Mouse (Mus musculus) heart, embryonic 12.5 days (tissue): ENCODE measurements around the gene Zfp715. TPM values are rescaled to one million over a fixed set of nuclear protein-coding genes. Genes with fewer than 3 reads are reported as not detected.
"Not testable (repeated sequence)": the region's sequence is repeated elsewhere in the genome, so short reads cannot be mapped to it uniquely, and the experiment has no call there.

Source experiments
- ATAC-seq: fragments of 200-750 bp; cut with Nextera tagmentation; 2 replicates; pipeline ENCODE4 v1.8.0; 2017; ENCODE audit warnings: moderate TSS enrichment, moderate library complexity; ENCODE audit not compliant: insufficient number of reproducible peaks, low FRiP score
- H3K27ac ChIP-seq: fragments of 300-500 bp; sonication (generic); 2 replicates; pipeline ENCODE4 v1.5.1; 2016; ENCODE audit warnings: mild to moderate bottlenecking, moderate library complexity; ENCODE audit not compliant: poor library complexity, severe bottlenecking
- H3K27me3 ChIP-seq: fragments of 300-500 bp; sonication (generic); replicated peaks from 2 replicates; pipeline ENCODE4 v1.6.1; 2016; ENCODE audit warnings: mild to moderate bottlenecking, moderate library complexity
- H3K36me3 ChIP-seq: fragments of 300-500 bp; sonication (generic); 2 replicates; pipeline ENCODE4 v1.6.1; 2016; ENCODE audit warnings: mild to moderate bottlenecking, moderate library complexity
- H3K4me1 ChIP-seq: fragments of 300-500 bp; sonication (generic); replicated peaks from 2 replicates; pipeline ENCODE4 v1.6.1; 2016; ENCODE audit warnings: mild to moderate bottlenecking
- H3K4me2 ChIP-seq: fragments of 300-500 bp; sonication (generic); 2 replicates; pipeline ENCODE4 v1.6.1; 2016; ENCODE audit warnings: mild to moderate bottlenecking, moderate library complexity
- H3K4me3 ChIP-seq: fragments of 300-500 bp; sonication (generic); 2 replicates; pipeline ENCODE4 v1.5.1; 2016; ENCODE audit warnings: mild to moderate bottlenecking
- H3K9ac ChIP-seq: fragments of 300-500 bp; sonication (generic); 2 replicates; pipeline ENCODE4 v1.6.1; 2016; ENCODE audit warnings: mild to moderate bottlenecking, moderate library complexity
- H3K9me3 ChIP-seq: fragments of 300-500 bp; sonication (generic); replicated peaks from 2 replicates; pipeline ENCODE4 v1.6.1; 2016; ENCODE audit warnings: mild to moderate bottlenecking, moderate library complexity
- WGBS: fragments of 180-500 bp; shearing (Covaris S2); methylation state at CpG from one replicate; pipeline ENCODE4 v1.1.7; 2016; 5-methylcytosine and 5-hydroxymethylcytosine counted together
- polyA plus RNA-seq: library from polyadenylated mRNA; unstranded; fragments of >200 nt; fragmentation: Nextera tagmentation; extraction: Ambion mirVana; gene quantifications from 2 replicates; pipeline ENCODE4 v1.2.1, GENCODE M21; 2016

Gene Zfp715
- 10.6 and 11.3 TPM in 2 replicates for polyA plus RNA-seq

DNA sequence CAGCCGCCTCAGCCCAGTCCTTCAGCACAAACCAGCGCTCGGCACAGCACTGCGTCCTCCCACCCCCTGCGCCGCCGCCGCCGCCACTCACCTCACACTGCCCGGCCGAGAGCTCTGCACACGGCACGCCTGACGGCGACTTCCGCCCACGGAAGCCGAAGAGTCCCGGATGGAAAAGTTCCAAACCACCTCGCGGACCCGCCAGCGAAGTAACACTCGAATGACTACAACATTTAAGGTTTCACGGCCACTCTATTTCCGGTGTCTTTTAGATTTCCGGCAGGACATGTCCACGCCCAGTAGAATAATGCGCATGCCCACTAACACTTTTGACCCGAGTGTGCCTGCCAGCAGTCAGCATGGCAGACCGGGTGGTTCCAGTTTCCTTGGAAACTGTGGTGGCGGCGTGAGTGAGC lies at the start of gene Zfp715:
Gene Zfp715 (minus strand): TSS at position 282 of the 416 bp plus-strand sequence.
- Histone ChIP-seq H3K9ac (peak within 1 kb of the TSS; percentile 88), H3K4me2 (peak within 1 kb of the TSS; percentile 89), H3K27ac (peak within 1 kb of the TSS; percentile 86), H3K4me3 (peak within 1 kb of the TSS; percentile 79), H3K9me3 (no peaks in the 10 kb centered on the region), H3K36me3 (peaks cover 27% of the 10 kb centered on the region), H3K4me1 (peaks cover 27% of the 10 kb centered on the region), H3K27me3 (no peaks in the 10 kb centered on the region)
- WGBS, result 0% methylated on average over 33 of the region's 33 CpGs
- peak; percentile 92 for ATAC-seq

DNA sequence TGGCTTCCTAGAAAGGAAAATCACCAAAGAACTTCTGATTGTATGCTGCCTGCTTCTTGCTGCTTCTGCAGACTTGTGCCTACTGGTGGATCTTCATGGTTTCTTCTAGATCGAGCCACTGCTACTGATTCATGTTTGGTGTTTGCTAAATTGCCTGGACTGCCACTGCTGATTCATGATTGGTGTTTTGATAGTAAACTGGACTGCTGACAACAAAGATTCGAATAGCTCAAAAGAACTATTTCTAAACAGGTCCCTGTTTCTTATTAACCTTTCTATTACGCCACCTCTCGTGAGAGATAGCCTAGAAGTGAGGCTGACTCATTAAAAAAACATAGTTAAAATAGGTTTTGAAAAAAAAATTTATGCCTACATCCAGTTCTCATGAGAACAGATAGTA lies 48.9 kb upstream of the Zfp715 start:
- WGBS, result 59% methylated on average over 4 of the region's 4 CpGs
- H3K27ac ChIP-seq, result no peak overlapping the region
- no peaks in the 10 kb centered on the region for H3K4me1 ChIP-seq
- no peaks in the 10 kb centered on the region for H3K9me3 ChIP-seq
- no peak overlapping the region for H3K9ac ChIP-seq
- H3K27me3 ChIP-seq, result no peaks in the 10 kb centered on the region
- ATAC-seq, result no peak
- H3K4me3 ChIP-seq, result no peak overlapping the region
- no peak overlapping the region for H3K4me2 ChIP-seq
- no peaks in the 10 kb centered on the region for H3K36me3 ChIP-seq

- H3K36me3 ChIP-seq, result no peaks in the 10 kb centered on the region
- no peak for ATAC-seq
- no peaks in the 10 kb centered on the region for H3K27me3 ChIP-seq
- 76% methylated on average over 1 of the region's 1 CpGs for WGBS
- H3K4me3 ChIP-seq, result no peak overlapping the region
- no peaks in the 10 kb centered on the region for H3K4me1 ChIP-seq
- no peak overlapping the region for H3K27ac ChIP-seq
- no peak overlapping the region for H3K9ac ChIP-seq
- H3K9me3 ChIP-seq, result no peaks in the 10 kb centered on the region
- H3K4me2 ChIP-seq, result no peak overlapping the region
Observed at GRCm38 (mm10) chr7:43361442-43361841, 48.3 kb upstream of the Zfp715 start.

GRCm38 (mm10) chr7:43358556-43358955 lies 45.5 kb upstream of the Zfp715 start:
- Histone ChIP-seq H3K4me2 (no peak overlapping the region), H3K4me1 (no peaks in the 10 kb centered on the region), H3K9ac (no peak overlapping the region), H3K36me3 (no peaks in the 10 kb centered on the region), H3K9me3 (no peaks in the 10 kb centered on the region), H3K4me3 (no peak overlapping the region), H3K27ac (no peak overlapping the region), H3K27me3 (no peaks in the 10 kb centered on the region)
- 81% methylated on average over 3 of the region's 3 CpGs for WGBS
- no peak for ATAC-seq

DNA sequence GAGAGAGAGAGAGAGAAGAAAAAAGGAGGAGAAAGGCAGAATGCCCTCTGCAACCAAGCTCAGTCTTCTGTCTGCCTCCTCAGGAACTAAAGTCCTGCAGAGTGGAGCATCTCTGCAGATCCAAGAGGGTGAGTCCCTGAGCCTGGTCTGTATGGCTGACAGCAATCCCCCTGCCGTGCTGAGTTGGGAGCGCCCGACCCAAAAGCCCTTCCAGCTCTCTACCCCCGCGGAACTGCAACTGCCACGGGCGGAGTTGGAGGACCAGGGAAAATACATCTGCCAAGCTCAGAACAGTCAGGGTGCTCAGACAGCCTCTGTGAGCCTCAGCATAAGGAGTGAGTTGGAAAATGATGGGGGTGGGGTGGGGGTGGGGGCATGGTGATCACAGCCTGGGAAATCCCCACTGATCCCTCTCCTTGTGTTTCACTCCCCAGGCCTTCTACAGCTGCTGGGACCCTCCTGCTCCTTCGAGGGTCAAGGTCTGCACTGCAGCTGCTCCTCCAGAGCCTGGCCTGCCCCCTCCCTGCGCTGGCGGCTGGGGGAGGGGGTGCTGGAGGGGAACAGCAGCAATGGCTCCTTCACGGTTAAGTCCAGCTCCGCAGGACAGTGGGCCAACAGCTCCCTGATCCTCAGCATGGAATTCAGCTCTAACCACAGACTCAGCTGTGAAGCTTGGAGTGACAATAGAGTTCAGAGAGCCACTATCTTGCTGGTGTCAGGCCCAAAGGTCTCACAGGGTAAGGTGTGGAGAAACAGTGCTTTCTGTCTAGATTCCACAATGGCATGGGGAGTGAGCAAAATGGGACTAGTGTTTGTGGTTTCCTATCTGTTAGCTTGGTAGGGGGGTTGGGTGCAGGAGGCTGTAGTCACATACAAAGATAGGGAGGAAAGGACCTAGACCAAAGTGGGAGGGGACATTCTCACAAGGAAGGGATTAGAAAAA lies 42.1 kb upstream of the Zfp715 start:
- no peaks in the 10 kb centered on the region for H3K9me3 ChIP-seq
- no peak for ATAC-seq
- no peak overlapping the region for H3K4me3 ChIP-seq
- H3K27me3 ChIP-seq, result no peaks in the 10 kb centered on the region
- H3K4me2 ChIP-seq, result peak overlapping the region; percentile 19
- no peaks in the 10 kb centered on the region for H3K4me1 ChIP-seq
- no peak overlapping the region for H3K9ac ChIP-seq
- 1% methylated on average over 12 of the region's 12 CpGs for WGBS
- no peak overlapping the region for H3K27ac ChIP-seq
- no peaks in the 10 kb centered on the region for H3K36me3 ChIP-seq

- Histone ChIP-seq H3K36me3 (no peaks in the 10 kb centered on the region), H3K27me3 (no peaks in the 10 kb centered on the region), H3K9me3 (no peaks in the 10 kb centered on the region), H3K4me2 (no peak overlapping the region), H3K27ac (no peak overlapping the region), H3K4me1 (no peaks in the 10 kb centered on the region), H3K4me3 (no peak overlapping the region), H3K9ac (no peak overlapping the region)
- no peak for ATAC-seq
- 72% methylated on average over 4 of the region's 4 CpGs for WGBS
Observed at GRCm38 (mm10) chr7:43353758-43354157, 40.7 kb upstream of the Zfp715 start.

- no peaks in the 10 kb centered on the region for H3K4me1 ChIP-seq
- H3K27me3 ChIP-seq, result no peaks in the 10 kb centered on the region
- H3K4me2 ChIP-seq, result no peak overlapping the region
- no peaks in the 10 kb centered on the region for H3K9me3 ChIP-seq
- no peak for ATAC-seq
- H3K27ac ChIP-seq, result no peak overlapping the region
- H3K36me3 ChIP-seq, result no peaks in the 10 kb centered on the region
- 59% methylated on average over 4 of the region's 4 CpGs for WGBS
- H3K4me3 ChIP-seq, result no peak overlapping the region
- no peak overlapping the region for H3K9ac ChIP-seq
Observed at GRCm38 (mm10) chr7:43353118-43353517, 40.0 kb upstream of the Zfp715 start.

- Histone ChIP-seq H3K9ac (no peak within 1 kb of the TSS), H3K4me2 (no peak within 1 kb of the TSS), H3K27ac (no peak within 1 kb of the TSS), H3K27me3 (no peaks in the 10 kb centered on the region), H3K4me3 (no peak within 1 kb of the TSS), H3K4me1 (no peaks in the 10 kb centered on the region), H3K9me3 (no peaks in the 10 kb centered on the region), H3K36me3 (no peaks in the 10 kb centered on the region)
- ATAC-seq, result no peak
- 56% methylated on average over 3 of the region's 3 CpGs for WGBS
Observed at GRCm38 (mm10) chr7:43351154-43351553, 38.1 kb upstream of the Zfp715 start, which contains the start of gene Siglecf. TSS of gene Siglecf (plus strand) at chr7:43351341.

- not testable (repeated sequence) for ATAC-seq, H3K4me3 ChIP-seq, H3K9me3 ChIP-seq, H3K4me2 ChIP-seq, H3K27me3 ChIP-seq, H3K27ac ChIP-seq, H3K36me3 ChIP-seq, H3K4me1 ChIP-seq, H3K9ac ChIP-seq
- 62% methylated on average over 5 of the region's 5 CpGs for WGBS
Observed at GRCm38 (mm10) chr7:43349623-43350022, 36.5 kb upstream of the Zfp715 start.

GRCm38 (mm10) chr7:43346571-43346970 lies 33.5 kb upstream of the Zfp715 start:
- H3K27ac ChIP-seq, result no peak overlapping the region
- WGBS, result 65% methylated on average over 1 of the region's 1 CpGs
- no peaks in the 10 kb centered on the region for H3K9me3 ChIP-seq
- no peaks in the 10 kb centered on the region for H3K27me3 ChIP-seq
- no peak overlapping the region for H3K9ac ChIP-seq
- H3K4me1 ChIP-seq, result no peaks in the 10 kb centered on the region
- H3K36me3 ChIP-seq, result no peaks in the 10 kb centered on the region
- no peak overlapping the region for H3K4me2 ChIP-seq
- no peak for ATAC-seq
- H3K4me3 ChIP-seq, result no peak overlapping the region

- Histone ChIP-seq H3K4me2 (no peak overlapping the region), H3K27me3 (no peaks in the 10 kb centered on the region), H3K4me3 (no peak overlapping the region), H3K4me1 (no peaks in the 10 kb centered on the region), H3K9ac (no peak overlapping the region), H3K27ac (no peak overlapping the region), H3K36me3 (no peaks in the 10 kb centered on the region), H3K9me3 (no peaks in the 10 kb centered on the region)
- WGBS, result 55% methylated on average over 4 of the region's 4 CpGs
- ATAC-seq, result no peak
Observed at GRCm38 (mm10) chr7:43346148-43346547, 33.1 kb upstream of the Zfp715 start.
